Mouse (Mus musculus): ENCODE measurements around the gene Gm37240. TPM values are rescaled to one million over a fixed set of nuclear protein-coding genes. Genes with fewer than 3 reads are reported as not detected.
A peak's percentile ranks its signal among the peaks of the same experiment; 100 is the strongest.

The Gm37240 gene
- total RNA-seq, 1 experiment: 1.2 TPM

DNA sequence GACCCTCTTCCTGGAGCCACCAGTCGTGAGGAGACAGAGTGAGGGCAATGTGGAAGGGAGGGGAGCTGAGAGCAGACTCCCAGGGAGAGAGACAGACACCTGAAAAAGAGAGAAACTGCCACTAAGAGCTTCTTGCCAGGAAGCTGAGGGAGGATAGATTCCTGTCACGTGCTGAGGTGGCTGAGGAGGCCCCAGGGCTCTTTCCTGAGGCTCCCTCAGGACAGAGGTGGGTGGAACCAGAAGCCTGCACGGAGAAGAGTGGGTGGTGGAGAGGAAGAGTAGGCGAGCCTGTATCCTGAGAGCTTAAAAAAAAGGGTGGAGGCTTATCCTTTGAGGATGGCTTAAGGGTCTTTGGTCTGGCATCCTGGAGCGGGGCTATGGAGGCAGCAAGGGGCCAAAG lies 699.0 kb downstream of the Gm37240 start:
- Histone ChIP-seq H3K27ac (ENCODE audit: insufficient read depth, low read depth, low read length, poor library complexity, severe bottlenecking) (no peak overlapping the region), H3K4me3 (ENCODE audit: insufficient read depth in 1 of 2, low read depth in 1 of 2, low read length in 2 of 2, poor library complexity in 1 of 2, severe bottlenecking in 1 of 2) (no peak overlapping the region), H3K36me3 (ENCODE audit: control insufficient read depth, insufficient read depth, low read length, poor library complexity, severe bottlenecking) (no peaks in the 10 kb centered on the region), H3K9ac (ENCODE audit: insufficient read depth, low read depth, low read length, poor library complexity, severe bottlenecking) (no peak overlapping the region), H3K4me1 (ENCODE audit: control insufficient read depth in 2 of 2, insufficient read depth in 2 of 2, low read length in 2 of 2, poor library complexity in 1 of 2) (no peaks in the 10 kb centered on the region), H3K9me3 (ENCODE audit: control insufficient read depth, insufficient read depth, low read depth, low read length) (no peaks in the 10 kb centered on the region)
- in situ Hi-C loops (cut with MboI; ENCODE audit: low sequenced_read_pairs in 2 of 2, unreplicated experiment in 2 of 2): no loop called here
- TF ChIP-seq CHD2 (IDR thresholded peaks at IDR 0.05; ENCODE audit: low read depth, low read length): no peak
- no peak for TF ChIP-seq HCFC1 (IDR thresholded peaks at IDR 0.05; ENCODE audit: borderline replicate concordance, insufficient read depth, low read length)
- TF ChIP-seq ZNF384 (IDR thresholded peaks at IDR 0.05; ENCODE audit: low read depth, low read length): no peak
- TF ChIP-seq ZC3H11A (IDR thresholded peaks at IDR 0.05; ENCODE audit: borderline replicate concordance, low read depth, low read length): no peak
- no peak for TF ChIP-seq MAFK (IDR thresholded peaks at IDR 0.05; ENCODE audit: insufficient read depth, low read depth, low read length)
- no peak for DNase-seq (ENCODE audit: low read depth, low spot score)

- no peak overlapping the region for H3K27ac ChIP-seq (ENCODE audit: insufficient read depth, low read depth, low read length, poor library complexity, severe bottlenecking)
- H3K36me3 ChIP-seq (ENCODE audit: control insufficient read depth, insufficient read depth, low read length, poor library complexity, severe bottlenecking): no peaks in the 10 kb centered on the region
- no peaks in the 10 kb centered on the region for H3K4me1 ChIP-seq (ENCODE audit: control insufficient read depth in 2 of 2, insufficient read depth in 2 of 2, low read length in 2 of 2, poor library complexity in 1 of 2)
- H3K9ac ChIP-seq (ENCODE audit: insufficient read depth, low read depth, low read length, poor library complexity, severe bottlenecking): no peak overlapping the region; the same call in 1 of the 2 replicates
- DNase-seq (ENCODE audit: low read depth, low spot score): no peak
- in situ Hi-C loops (cut with MboI; ENCODE audit: low sequenced_read_pairs in 2 of 2, unreplicated experiment in 2 of 2): no loop called here
- H3K9me3 ChIP-seq (ENCODE audit: control insufficient read depth, insufficient read depth, low read depth, low read length): no peaks in the 10 kb centered on the region
- peak overlapping the region; percentile 23 to 50; a peak in 1 of 4 replicates for H3K4me3 ChIP-seq (ENCODE audit: insufficient read depth in 1 of 2, low read depth in 1 of 2, low read length in 2 of 2, poor library complexity in 1 of 2, severe bottlenecking in 1 of 2)
- TF ChIP-seq MAFK (IDR thresholded peaks at IDR 0.05; ENCODE audit: insufficient read depth, low read depth, low read length): no peak
- no peak for TF ChIP-seq HCFC1 (IDR thresholded peaks at IDR 0.05; ENCODE audit: borderline replicate concordance, insufficient read depth, low read length)
- no peak for TF ChIP-seq ZNF384 (IDR thresholded peaks at IDR 0.05; ENCODE audit: low read depth, low read length)
- no peak for TF ChIP-seq ZC3H11A (IDR thresholded peaks at IDR 0.05; ENCODE audit: borderline replicate concordance, low read depth, low read length)
- TF ChIP-seq CHD2 (IDR thresholded peaks at IDR 0.05; ENCODE audit: low read depth, low read length): no peak
These were observed 700.6 kb downstream of the Gm37240 start for GRCm38 (mm10) chr3:85186661-85187076.

DNA sequence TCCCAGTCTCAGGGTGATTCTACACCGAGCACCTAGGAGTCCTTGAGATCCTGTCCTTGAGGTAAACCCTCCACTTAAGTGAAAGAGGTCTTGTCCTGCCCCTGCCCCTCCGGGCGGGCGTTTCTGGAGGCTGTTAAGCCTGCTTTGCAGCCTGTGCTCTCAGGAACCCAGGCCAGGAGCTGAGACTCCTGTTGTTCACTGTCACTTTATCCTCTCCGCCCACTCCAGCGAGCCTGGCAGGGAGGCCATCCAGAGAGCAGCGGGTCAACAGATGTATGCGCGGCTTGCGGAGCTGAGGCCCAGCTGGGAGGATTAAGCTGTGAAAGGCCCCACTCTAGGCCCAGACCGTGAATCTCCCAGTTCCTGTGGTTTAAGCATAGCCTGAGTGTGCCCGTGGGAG lies 701.5 kb downstream of the Gm37240 start:
- H3K4me3 ChIP-seq (ENCODE audit: insufficient read depth in 1 of 2, low read depth in 1 of 2, low read length in 2 of 2, poor library complexity in 1 of 2, severe bottlenecking in 1 of 2): 0 out of 4 replicates have a peak overlapping the region, but pooled peaks of 1 of the 2 experiments have one; percentile 33
- in situ Hi-C loops (cut with MboI; ENCODE audit: low sequenced_read_pairs in 2 of 2, unreplicated experiment in 2 of 2): no loop called here
- no peak for DNase-seq (ENCODE audit: low read depth, low spot score)
- no peak for TF ChIP-seq CHD2 (IDR thresholded peaks at IDR 0.05; ENCODE audit: low read depth, low read length)
- H3K27ac ChIP-seq (ENCODE audit: insufficient read depth, low read depth, low read length, poor library complexity, severe bottlenecking): no peak overlapping the region
- H3K9ac ChIP-seq (ENCODE audit: insufficient read depth, low read depth, low read length, poor library complexity, severe bottlenecking): no peak overlapping the region
- no peaks in the 10 kb centered on the region for H3K4me1 ChIP-seq (ENCODE audit: control insufficient read depth in 2 of 2, insufficient read depth in 2 of 2, low read length in 2 of 2, poor library complexity in 1 of 2)
- no peaks in the 10 kb centered on the region for H3K9me3 ChIP-seq (ENCODE audit: control insufficient read depth, insufficient read depth, low read depth, low read length)
- no peaks in the 10 kb centered on the region for H3K36me3 ChIP-seq (ENCODE audit: control insufficient read depth, insufficient read depth, low read length, poor library complexity, severe bottlenecking)

DNA sequence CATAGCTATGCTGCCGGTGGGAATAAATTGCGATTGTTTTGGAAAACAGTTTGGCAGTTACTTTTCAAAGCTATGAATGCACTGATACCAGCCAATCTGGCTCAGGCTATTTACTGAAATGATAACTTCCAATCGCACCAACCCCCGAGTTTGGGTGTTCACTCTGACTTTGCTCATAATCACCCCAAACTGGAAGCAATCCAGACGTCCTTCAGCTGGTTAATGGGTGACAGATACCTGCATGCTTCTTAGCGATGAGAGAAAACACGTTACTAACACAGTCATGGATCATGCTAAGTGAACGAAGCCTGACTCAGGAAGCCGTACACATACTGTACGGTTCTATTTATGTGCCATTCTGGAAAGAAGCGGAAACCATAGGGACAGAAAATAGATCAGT lies 702.4 kb downstream of the Gm37240 start:
- in situ Hi-C loops (cut with MboI; ENCODE audit: low sequenced_read_pairs in 2 of 2, unreplicated experiment in 2 of 2): no loop called here
- no peaks in the 10 kb centered on the region for H3K36me3 ChIP-seq (ENCODE audit: control insufficient read depth, insufficient read depth, low read length, poor library complexity, severe bottlenecking)
- no peak for DNase-seq (ENCODE audit: low read depth, low spot score)
- no peak overlapping the region for H3K27ac ChIP-seq (ENCODE audit: insufficient read depth, low read depth, low read length, poor library complexity, severe bottlenecking)
- H3K4me1 ChIP-seq (ENCODE audit: control insufficient read depth in 2 of 2, insufficient read depth in 2 of 2, low read length in 2 of 2, poor library complexity in 1 of 2): no peaks in the 10 kb centered on the region
- H3K9me3 ChIP-seq (ENCODE audit: control insufficient read depth, insufficient read depth, low read depth, low read length): no peaks in the 10 kb centered on the region
- TF ChIP-seq MAFK (IDR thresholded peaks at IDR 0.05; ENCODE audit: insufficient read depth, low read depth, low read length): no peak
- TF ChIP-seq HCFC1 (IDR thresholded peaks at IDR 0.05; ENCODE audit: borderline replicate concordance, insufficient read depth, low read length): no peak
- no peak for TF ChIP-seq ZC3H11A (IDR thresholded peaks at IDR 0.05; ENCODE audit: borderline replicate concordance, low read depth, low read length)
- no peak for TF ChIP-seq CHD2 (IDR thresholded peaks at IDR 0.05; ENCODE audit: low read depth, low read length)
- no peak for TF ChIP-seq ZNF384 (IDR thresholded peaks at IDR 0.05; ENCODE audit: low read depth, low read length)
- no peak overlapping the region for H3K9ac ChIP-seq (ENCODE audit: insufficient read depth, low read depth, low read length, poor library complexity, severe bottlenecking)
- no peak overlapping the region for H3K4me3 ChIP-seq (ENCODE audit: insufficient read depth in 1 of 2, low read depth in 1 of 2, low read length in 2 of 2, poor library complexity in 1 of 2, severe bottlenecking in 1 of 2)

DNA sequence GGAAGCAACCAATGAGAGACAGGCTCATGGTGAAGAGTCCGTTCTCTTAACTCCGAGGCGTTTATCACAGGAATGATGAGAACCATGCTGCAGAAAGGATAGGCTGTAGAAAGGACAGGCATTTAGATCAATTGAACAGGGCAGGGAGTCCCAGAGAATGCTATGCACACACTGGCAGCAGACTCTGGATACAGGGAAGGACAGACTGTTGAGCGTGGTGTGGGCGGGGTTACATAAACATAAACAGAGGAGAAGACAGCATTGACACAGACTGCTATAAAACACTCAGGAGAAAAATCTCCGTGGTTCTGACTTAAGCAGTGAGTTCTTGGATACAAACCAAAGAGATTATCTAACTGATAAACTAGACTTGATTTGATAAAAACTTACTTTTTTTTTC lies 703.2 kb downstream of the Gm37240 start:
- H3K9me3 ChIP-seq (ENCODE audit: control insufficient read depth, insufficient read depth, low read depth, low read length): no peaks in the 10 kb centered on the region
- H3K4me1 ChIP-seq (ENCODE audit: control insufficient read depth in 2 of 2, insufficient read depth in 2 of 2, low read length in 2 of 2, poor library complexity in 1 of 2): no peaks in the 10 kb centered on the region
- DNase-seq (ENCODE audit: low read depth, low spot score): no peak
- no peak overlapping the region for H3K4me3 ChIP-seq (ENCODE audit: insufficient read depth in 1 of 2, low read depth in 1 of 2, low read length in 2 of 2, poor library complexity in 1 of 2, severe bottlenecking in 1 of 2)
- in situ Hi-C loops (cut with MboI; ENCODE audit: low sequenced_read_pairs in 2 of 2, unreplicated experiment in 2 of 2): no loop called here
- no peak for TF ChIP-seq ZNF384 (IDR thresholded peaks at IDR 0.05; ENCODE audit: low read depth, low read length)
- TF ChIP-seq ZC3H11A (IDR thresholded peaks at IDR 0.05; ENCODE audit: borderline replicate concordance, low read depth, low read length): no peak
- TF ChIP-seq HCFC1 (IDR thresholded peaks at IDR 0.05; ENCODE audit: borderline replicate concordance, insufficient read depth, low read length): no peak
- TF ChIP-seq MAFK (IDR thresholded peaks at IDR 0.05; ENCODE audit: insufficient read depth, low read depth, low read length): no peak
- TF ChIP-seq CHD2 (IDR thresholded peaks at IDR 0.05; ENCODE audit: low read depth, low read length): no peak
- no peak overlapping the region for H3K27ac ChIP-seq (ENCODE audit: insufficient read depth, low read depth, low read length, poor library complexity, severe bottlenecking)
- no peak overlapping the region for H3K9ac ChIP-seq (ENCODE audit: insufficient read depth, low read depth, low read length, poor library complexity, severe bottlenecking)
- no peaks in the 10 kb centered on the region for H3K36me3 ChIP-seq (ENCODE audit: control insufficient read depth, insufficient read depth, low read length, poor library complexity, severe bottlenecking)

Data from ES-E14 (cell line).